Mouse (Mus musculus) left cerebral cortex, postnatal 36 days (tissue): ENCODE data around the gene Ticam1. TPM values are rescaled to one million over a fixed set of nuclear protein-coding genes. Genes with fewer than 3 reads are reported as not detected.

ENCODE experiments used
- DNase-seq, 2 experiments: peaks; one replicate each; pipeline ENCODE4 v3.0.0; 2021 to 2022; ENCODE audit warnings: low spot score in 2 of 2, mixed read lengths in 1 of 2
- intact Hi-C: fragments of 180-260 bp; cut with DNase I; formaldehyde crosslinking; loops from one replicate; pipeline ENCODE4 v1.15.1; 2025
- total RNA-seq, 2 experiments: library from RNA; stranded (reverse); gene quantifications; 2 replicates each; pipeline ENCODE4 v1.2.3; 2021

Gene Ticam1
- 1 to 10 TPM; 4.9 to 5.3 TPM for total RNA-seq

GRCm38 (mm10) chr17:56276643-56277566, at the start of gene Ticam1:
Gene Ticam1 (minus strand): TSS chr17:56276786.
- DNase-seq = peak; percentile 77 to 82
- intact Hi-C loops = loop anchor here (5.0 kb wide), 1 partner anchor 50 kb away; the partner anchor contains the start of gene Kdm4b

- intact Hi-C loops = loop anchor here (5.0 kb wide), 1 partner anchor 48 kb away; the partner anchor contains the start of gene Ticam1
- DNase-seq = peak; percentile 99
Observed at GRCm38 (mm10) chr17:56325450-56326152, 49.0 kb upstream of the Ticam1 start, which contains the start of gene Kdm4b. Gene Kdm4b (plus strand): TSS chr17:56326062.

GRCm38 (mm10) chr17:56324419-56324818, 47.8 kb upstream of the Ticam1 start:
- no peak for DNase-seq
- intact Hi-C loops = no loop called here

- no peak for DNase-seq
- intact Hi-C loops = no loop called here
Observed at GRCm38 (mm10) chr17:56309191-56309945, 32.8 kb upstream of the Ticam1 start.

- DNase-seq = no peak
- intact Hi-C loops = no loop called here
Observed at GRCm38 (mm10) chr17:56308088-56308487, 31.5 kb upstream of the Ticam1 start.

- no peak for DNase-seq
- intact Hi-C loops = no loop called here
Observed at GRCm38 (mm10) chr17:56305826-56306225, 29.2 kb upstream of the Ticam1 start.

- DNase-seq = no peak
- intact Hi-C loops = no loop called here
Observed at GRCm38 (mm10) chr17:56305156-56305555, 28.6 kb upstream of the Ticam1 start.

- no peak for DNase-seq
- intact Hi-C loops = no loop called here
Observed at GRCm38 (mm10) chr17:56304718-56305117, 28.1 kb upstream of the Ticam1 start.

GRCm38 (mm10) chr17:56303847-56304586, 27.4 kb upstream of the Ticam1 start:
- DNase-seq = peak; percentile 89 to 90
- intact Hi-C loops = no loop called here

- no peak for DNase-seq
- intact Hi-C loops = no loop called here
Observed at GRCm38 (mm10) chr17:56303160-56303846, 26.7 kb upstream of the Ticam1 start, which contains the start of gene Uhrf1. Gene Uhrf1 (plus strand): TSS chr17:56303321.

GRCm38 (mm10) chr17:56302363-56302996, 25.9 kb upstream of the Ticam1 start:
- intact Hi-C loops = no loop called here
- no peak for DNase-seq

GRCm38 (mm10) chr17:56300186-56300585, 23.6 kb upstream of the Ticam1 start, which contains the start of gene Arrdc5:
Gene Arrdc5 (minus strand): TSS chr17:56300286.
- intact Hi-C loops = no loop called here
- no peak for DNase-seq

- intact Hi-C loops = no loop called here
- DNase-seq = no peak
Observed at GRCm38 (mm10) chr17:56298238-56298637, 21.7 kb upstream of the Ticam1 start.

- intact Hi-C loops = no loop called here
- DNase-seq = no peak
Observed at GRCm38 (mm10) chr17:56296201-56296600, 19.6 kb upstream of the Ticam1 start.

- DNase-seq = no peak
- intact Hi-C loops = no loop called here
Observed at GRCm38 (mm10) chr17:56294241-56294640, 17.7 kb upstream of the Ticam1 start.

- intact Hi-C loops = no loop called here
- DNase-seq = no peak
Observed at GRCm38 (mm10) chr17:56293291-56293690, 16.7 kb upstream of the Ticam1 start.

- DNase-seq = no peak
- intact Hi-C loops = no loop called here
Observed at GRCm38 (mm10) chr17:56292531-56293222, 16.1 kb upstream of the Ticam1 start, which contains the start of gene Plin3. Gene Plin3 (minus strand): TSS chr17:56292873.
